Mouse (Mus musculus) NIH3T3 (cell line): ENCODE measurements around the gene Fam228b.
"Not testable (repeated sequence)": the region's sequence is repeated elsewhere in the genome, so short reads cannot be mapped to it uniquely, and the experiment has no call there.

Experiments
- DNase-seq: peaks from one replicate; pipeline ENCODE4 v3.0.0-alpha.2; 2012; ENCODE audit warnings: low read depth

The Fam228b gene

DNA sequence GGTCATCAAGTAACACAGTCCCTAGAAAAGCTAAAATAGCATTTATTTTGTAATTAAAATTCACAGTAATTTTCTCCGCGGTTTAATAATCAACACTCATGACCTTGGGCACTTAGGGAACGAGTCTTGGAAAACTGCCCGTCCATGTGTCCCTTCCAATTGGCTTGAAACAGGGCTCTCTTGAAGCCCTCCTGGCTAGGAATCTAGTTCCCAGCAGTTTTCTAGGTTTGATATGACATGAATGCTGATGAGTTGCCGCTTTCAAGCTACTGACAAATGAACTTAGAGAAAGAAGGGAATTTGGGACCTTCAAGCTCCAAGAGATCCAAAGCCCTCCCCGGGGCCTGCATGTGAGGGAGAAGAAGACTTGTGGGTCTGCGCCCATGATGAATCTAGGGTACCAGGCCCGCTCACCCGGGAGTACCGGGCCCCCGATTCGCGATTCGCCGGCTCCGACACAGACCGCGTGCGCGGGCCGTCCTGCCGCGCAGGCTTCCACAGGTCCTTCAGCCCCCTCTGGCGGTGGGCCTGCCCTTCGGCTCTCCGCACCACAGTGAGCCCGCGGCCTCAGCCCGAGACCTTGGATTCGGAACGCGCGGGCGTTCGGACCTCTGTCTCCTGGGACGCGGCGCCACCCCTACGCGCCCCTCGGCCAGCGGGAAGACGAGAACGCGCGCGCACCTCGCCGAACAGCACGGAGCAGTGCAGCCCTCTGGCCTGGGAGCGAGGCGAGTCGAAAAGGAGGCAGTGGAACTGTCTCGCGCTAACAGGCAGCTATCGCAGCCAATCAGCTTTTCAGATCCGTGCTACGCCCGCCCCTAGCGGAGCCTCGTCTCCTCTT, at the start of gene Fam228b, which contains the start of gene Pfn4:
Gene Fam228b (minus strand): TSS at position 776 of the 841 bp plus-strand sequence.
Gene Pfn4 (plus strand): TSS at position 531 of the 841 bp plus-strand sequence.
- peak; percentile 93 for DNase-seq

DNA sequence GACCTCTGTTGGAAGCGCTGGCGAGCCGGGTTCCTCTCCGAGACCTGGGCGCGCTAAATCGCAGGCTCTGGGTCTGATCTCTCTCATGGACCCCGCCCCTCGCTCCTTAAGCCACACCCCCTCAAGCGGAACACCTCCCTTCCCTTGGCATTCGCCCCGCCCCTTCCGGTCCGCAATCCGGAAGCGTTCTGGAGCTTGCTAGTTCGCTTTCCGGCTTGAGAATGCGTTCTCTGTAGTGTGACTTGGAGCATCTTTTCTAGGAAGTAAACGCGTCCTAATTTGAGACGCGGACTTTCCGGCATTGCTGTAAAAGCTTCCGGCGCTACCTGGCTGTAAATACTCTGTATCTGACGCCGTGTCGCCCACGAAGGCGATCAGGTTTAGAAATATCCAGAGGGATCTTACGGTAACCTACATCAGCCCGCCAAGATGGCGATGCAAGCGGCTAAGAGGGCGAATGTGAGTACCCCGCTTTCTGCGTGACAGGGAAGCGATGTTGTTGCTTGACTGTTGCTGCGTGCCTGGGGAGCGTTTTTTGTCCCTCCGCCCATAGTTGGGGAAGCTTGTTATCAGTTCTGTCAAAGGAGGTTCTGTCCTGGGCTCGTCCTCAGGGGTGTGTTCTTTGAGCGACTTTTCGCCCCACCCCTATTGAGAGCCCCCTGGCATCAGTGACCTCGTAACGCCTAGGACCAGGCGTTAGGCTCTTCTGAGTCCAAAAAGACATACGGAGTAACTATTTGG, 48.5 kb upstream of the Fam228b start, which contains the start of gene Sf3b6:
Gene Sf3b6 (plus strand): TSS at position 184 of the 741 bp plus-strand sequence.
- peak; percentile 99 for DNase-seq

DNA sequence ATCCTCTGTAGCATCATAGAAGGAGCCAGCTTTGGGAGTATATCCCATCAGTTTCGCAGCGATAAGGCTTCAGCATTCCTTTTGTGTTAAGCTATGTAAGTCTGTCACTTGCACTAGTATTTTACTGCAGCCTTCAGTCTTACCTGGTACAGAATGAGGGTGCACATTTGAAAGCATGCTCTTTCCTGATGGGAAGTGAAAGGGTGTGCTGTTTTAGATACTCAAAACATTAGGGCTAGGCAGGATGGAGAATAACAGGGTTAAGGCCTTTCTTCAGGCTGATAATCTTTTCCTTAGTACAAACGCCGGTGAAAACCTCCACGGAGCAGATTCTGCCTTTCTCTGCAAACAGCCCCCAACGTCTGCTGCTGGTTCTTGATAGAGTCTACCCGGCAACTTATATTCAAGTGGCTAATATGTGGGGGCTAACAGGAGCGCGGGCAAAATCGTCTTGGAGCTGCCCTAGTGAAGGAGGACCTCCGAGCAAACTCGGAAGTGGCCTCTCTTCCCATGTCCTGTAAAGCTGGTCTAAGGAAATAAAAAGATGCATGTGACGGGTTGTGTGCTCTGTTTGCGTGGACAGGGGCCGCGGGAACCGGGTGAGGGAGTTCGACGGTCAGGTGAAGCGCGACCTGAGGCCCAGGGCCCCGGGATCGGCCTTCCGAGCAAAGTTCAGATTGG, 47.8 kb upstream of the Fam228b start:
- DNase-seq = no peak

DNA sequence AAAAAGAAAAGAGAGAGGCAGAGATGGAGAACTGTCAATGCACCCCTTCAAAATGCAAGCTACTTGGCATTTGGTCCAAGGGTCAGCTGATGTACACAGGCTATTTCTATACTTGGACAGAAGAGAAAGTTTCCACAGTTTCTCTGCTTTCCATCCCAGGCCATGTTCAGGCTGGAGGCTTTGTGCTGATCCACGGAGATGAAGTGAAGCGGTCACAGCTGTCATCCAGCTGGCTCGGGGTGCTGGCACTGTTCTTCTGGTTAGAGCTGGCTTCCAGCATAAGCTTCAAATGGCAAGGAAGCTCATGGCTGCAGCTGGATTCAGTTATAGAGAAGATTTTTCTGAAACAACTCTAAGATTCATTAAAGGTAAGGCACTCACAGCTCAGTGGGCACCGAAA, 44.6 kb upstream of the Fam228b start:
- DNase-seq = peak; percentile 31

DNA sequence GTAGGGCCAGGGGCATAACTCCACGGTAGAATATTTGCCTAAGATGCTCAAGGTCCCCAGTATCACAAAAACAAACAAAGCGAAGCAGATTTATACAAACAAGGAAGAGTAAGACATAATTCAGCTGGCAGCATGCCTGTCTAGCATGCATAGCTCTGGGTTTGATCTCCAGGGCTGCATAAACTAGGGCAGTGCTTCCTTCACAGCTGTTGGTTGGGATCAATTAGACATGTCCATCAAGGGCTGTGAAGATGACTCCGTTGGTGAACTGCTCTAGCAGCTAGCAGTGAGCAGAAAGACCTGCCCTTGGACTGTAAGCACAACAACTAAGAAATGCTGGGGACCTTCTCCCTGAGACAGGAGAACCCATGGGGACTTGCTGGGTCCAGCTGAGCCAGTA, 42.6 kb upstream of the Fam228b start:
- DNase-seq = no peak

DNA sequence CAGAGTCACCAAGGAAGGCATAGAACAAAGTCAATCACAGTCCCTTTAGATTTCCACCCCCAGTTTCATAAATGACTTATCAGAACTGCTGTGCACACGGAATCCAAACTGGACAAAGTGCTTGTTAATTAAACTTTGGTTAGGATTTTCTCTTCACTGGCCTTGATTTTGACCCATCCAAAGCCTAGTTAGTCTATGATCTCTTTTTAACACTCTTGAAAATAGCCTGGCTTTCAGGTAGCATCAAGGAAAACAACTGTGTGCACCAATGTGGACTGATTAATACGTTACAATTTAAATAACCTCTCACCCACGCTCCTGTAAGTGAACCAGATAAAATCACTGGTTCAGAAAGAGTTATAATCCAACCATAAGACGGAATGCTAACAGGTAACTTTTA, 42.0 kb upstream of the Fam228b start:
- DNase-seq = no peak

DNA sequence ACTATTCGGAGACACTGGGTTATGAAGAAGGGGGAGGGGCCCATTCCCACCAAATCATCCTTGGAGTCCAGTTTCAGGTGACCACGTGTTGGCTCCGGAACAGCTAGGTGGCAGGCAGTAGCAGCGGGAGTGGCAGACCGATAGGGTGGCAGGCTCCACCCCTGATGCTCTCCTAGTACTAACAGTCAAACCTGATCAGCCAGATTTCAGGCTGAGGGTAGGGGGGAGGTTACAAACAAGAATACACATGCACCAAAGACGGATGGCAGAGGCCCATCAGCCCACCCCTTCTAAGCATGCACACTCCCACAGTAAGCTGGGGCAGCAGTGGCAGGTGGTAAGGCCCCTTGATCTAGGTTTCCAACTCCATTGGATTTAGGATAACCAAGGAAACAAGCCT, 28.4 kb upstream of the Fam228b start:
- not testable (repeated sequence) for DNase-seq

DNA sequence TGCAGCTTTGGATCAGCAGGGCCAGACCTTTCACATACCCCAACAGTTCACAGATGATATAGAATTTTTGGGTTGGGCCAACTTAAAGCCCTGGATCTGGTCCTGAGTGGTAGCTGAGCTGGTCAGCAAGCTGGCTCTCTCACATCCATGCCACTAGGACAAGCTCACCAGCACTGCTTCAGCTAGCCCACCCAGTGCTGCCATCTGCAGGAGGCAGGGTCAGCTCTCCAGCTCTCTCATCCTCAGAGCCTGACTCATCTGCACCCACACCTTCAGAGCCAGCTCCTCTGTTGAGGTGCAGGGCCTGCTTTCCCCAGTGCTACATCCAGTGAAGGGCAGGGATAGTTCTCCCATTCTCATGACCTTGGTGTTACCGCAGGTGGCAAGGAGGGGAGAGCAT, 24.7 kb upstream of the Fam228b start:
- DNase-seq = peak; percentile 54

DNA sequence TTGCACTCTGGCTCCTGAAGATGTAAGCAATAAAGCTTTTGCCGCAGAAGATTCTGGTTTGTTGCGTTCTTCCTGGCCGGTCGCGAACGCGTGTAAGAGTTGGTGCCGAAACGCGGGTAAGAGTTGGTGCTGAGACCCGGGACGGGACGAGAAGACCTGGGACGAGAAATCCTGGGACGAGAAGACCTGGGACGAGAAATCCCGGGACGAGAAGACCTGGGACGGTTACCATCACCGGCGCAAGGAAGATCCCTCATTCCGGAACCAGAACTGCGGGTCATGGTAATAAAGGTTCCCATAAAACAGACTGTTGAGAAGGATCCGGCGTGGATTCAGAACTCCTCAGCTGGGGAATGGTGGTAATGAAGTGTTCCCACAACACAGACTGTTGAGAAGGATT, 19.1 kb upstream of the Fam228b start:
- not testable (repeated sequence) for DNase-seq

DNA sequence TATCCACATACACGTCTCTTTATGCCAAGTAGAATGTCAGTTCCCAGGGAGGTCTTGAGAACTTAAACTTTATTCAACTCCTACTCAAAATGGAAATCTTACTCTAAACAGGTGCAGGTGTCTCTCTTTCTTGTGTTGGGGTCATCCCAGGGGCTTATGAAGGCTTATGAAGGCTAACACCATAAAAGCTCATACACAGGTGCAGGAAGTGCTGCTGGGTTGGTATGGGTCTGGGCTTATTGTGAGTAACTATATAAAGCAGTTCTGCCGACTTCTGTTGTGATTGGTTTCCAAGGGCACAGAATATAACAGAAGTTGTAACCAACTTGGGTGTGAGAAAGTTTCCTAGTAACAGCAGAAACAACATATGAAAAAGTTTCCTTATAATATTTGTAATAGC, 15.4 kb upstream of the Fam228b start:
- DNase-seq = no peak

DNA sequence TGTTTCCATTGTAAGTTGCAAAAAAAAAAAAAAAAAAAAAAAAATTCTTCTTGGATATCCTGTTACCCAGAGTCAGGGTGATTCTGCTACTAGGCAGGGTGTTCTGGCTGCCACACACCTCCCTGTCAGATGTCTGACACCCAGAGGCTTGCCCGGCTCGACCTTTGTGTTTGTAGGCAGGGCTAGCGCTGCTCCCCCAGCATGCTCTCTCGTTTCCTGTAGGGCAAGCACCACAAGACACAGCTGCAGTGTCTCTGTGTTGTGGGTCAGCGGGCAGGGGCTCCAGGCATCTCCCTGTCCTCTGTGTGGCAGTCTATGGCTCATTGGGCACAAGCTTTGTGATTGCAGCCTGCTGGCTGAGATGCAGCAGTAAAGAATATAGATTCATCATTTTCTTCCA, 14.5 kb upstream of the Fam228b start:
- DNase-seq = no peak

DNA sequence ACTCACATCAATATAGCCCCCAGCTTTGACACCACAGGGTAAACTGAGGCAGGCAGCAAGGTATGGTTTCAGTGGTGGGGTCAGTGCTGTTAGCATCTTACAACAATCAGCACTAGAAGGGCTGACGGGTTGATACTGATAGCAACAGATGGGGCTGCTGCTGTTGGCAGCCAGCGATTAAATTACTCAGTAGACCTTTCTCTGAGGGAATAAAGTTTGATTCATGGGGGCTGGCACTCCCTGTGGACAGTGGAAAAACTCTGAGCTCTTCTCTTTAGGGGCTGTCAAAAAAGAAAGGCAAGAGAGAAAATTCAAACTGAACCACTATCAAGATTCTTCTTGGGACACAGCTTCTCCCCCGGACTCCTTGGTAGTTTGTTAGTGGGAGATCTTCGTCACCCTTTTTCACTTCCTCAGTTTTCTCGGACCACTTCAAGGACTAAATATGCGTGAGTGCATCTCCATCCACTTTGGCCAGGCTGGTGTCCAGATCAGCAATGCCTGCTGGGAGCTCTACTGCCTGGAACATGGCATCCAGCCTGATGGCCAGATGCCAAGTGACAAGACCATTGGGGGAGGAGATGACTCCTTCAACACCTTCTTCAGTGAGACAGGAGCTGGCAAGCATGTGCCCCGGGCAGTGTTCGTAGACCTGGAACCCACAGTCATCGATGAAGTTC, 12.8 kb upstream of the Fam228b start:
- not testable (repeated sequence) for DNase-seq

DNA sequence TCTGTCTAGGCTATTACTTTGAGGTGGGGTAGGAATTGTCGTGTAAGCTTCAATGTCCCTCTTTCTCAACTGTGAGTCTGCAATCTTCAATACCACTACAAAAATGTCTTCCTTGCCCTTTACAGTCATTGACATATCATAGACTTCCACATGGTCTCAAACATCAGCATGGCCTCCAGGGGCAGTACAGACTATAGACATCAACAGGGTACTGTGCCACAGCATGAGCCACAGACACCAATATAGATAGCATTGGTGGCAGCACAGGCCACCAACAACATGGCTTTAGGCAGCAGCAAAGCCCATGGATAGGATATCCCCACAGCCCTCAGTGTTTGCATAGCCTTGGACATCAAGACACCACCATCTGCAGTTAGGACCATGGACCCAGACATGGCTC, 12.2 kb upstream of the Fam228b start:
- DNase-seq = no peak

DNA sequence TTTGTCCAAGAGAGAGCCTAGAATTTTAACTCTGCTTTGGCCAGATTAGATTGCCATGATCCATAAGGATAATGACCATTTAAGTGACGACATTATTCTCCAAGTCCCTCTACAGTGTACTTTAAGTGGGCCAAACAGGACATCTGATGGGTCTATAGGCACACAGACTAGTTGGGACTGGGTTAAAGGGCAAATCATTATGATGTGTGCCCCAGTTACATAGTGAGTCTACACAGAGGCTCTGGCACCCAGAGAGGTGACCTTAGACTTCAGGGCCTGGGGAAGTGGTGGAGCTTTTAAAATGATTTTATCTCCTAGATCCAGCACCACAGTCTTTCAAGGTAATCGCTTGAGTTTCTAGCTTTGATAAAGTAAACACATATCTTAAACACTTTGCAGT, 11.2 kb upstream of the Fam228b start:
- DNase-seq = no peak

DNA sequence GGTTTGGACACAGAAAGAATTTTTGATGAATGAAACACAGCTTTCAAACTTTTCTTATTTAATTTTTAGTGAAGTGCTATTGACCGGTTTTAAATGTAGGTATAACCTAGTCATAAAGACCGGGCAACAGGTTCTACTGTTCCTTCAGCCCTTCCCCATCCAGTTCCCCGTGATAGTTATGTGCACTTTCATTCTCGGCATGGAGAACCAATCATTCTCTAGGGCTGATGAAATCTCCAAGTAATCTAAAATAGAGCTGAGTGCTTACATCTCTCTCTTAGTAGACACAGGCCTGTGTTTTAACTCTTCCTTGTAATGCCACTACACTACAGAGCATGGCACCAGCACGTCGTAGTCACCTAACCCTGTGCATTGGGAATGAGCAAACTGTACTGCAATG, 8.7 kb upstream of the Fam228b start:
- no peak for DNase-seq

DNA sequence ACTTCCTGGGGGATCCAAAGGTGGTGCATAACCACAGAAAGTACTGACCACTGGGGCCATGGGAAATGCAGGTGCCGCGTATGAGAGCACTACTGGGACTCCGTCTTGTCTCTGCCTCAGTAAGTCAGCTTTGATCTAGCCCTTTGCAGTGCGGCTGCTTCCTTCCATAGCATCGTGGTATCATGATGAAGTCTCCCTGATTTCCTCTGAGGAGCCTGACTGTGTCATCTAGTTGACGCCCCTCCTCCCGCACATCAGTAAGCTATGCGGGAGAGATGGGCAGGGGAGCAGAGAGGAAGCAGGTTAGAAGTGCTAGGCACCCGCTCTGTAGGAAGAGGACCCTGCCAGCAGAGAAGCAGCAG, 6.5 kb upstream of the Fam228b start:
- no peak for DNase-seq

DNA sequence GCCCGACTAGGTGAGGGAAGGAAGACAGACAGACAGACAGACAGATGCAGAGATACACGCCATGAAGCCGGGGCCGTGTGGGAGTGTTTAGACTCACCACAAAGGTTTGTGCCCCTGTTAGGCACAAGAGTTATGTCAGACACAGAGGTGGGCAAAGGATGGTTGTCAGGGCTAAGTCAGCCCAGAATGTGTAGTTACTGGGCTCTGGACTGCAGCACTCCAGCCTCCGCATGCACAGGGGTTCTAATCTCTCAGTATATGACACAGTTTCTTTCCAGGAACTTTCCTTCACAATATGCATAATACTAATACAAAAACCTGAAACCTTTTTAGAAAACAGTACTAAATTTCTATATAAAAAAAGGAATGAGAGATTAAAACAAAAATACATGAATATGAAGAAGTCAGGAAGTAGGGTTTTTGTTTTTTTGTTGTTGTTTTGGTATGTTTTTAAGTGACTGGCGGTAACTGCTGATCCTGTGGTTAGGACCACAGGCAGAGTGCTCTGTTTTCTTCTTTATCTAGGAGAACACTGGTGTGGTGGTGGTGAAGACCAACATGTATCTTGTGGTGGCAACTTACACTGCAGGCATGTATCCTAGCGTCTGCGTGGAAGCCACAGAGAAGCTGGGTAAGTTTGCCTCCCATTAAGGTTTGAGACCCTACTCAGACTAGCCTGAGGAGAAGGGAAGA, 6.0 kb upstream of the Fam228b start:
- DNase-seq = no peak

DNA sequence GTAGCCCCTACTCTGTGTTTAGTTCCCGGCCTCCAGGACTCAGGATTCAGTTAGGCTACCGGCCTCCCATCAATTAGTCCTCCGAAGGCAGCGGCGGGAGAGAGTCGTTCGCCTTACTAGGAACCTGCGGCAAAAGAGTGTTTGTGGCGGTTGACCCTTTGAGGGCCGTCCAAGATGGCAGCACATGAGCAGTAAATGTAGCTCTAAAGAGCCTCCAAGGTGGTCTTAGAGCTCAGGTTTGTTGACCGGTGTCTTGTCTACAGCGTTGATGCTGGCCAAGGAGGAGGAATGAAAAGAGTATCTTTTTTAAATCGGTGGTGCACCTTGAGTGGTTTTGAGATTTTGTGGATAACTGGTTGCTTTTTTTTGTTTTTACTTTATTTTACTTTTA, 261 bp upstream of the Fam228b start:
- no peak for DNase-seq

DNA sequence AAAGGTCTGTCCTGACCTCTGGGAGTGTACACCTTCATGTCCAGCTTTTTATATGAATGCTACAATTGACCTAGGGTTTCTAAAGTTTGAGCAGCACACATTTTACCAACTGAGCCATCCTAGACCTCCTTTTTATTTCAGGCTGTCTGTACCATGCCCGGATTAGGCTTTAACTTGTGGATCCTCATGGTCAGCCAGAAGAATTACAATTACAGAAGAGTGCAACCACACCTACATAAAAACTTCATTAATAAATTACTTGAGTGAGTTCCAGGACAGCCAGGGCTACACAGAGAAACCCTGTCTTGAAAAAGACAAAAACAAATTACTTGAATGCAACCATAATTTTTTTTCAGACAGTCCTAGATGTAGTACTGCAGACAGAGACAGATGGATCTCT, 12.0 kb downstream of the Fam228b start:
- no peak for DNase-seq

DNA sequence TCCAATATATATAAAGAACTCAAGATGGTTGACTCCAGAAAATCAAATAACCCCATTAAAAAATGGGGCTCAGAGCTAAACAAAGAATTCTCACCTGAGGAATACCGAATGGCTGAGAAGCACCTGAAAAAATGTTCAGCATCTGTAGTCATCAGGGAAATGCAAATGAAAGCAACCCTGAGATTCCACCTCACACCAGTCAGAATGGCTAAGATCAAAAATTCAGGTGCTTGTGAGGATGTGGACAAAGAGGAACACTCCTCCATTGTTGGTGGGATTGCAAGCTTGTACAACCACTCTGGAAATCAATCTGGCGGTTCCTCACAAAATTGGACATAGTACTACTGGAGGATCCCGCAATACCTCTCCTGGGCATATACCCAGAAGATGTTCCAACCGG, 14.6 kb downstream of the Fam228b start:
- not testable (repeated sequence) for DNase-seq

DNA sequence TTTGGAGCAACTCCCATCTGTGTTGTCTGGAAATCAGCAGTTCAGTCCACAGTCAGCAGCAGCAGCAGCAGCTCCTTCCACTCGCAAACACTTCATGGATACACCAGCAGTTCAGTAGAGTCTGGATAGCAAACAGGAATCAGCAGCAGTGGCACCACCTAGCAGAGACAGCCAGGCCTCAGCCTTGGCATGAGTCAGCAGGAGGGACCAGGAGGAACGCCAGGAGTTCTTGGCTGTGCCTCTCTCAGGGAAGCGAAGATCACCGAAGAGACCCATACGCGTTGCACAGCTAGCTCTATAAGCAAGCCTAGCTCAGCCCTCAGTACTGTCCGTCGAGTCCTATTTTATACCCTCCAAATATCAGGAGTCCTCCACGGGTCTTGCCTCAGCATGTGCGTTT, 24.6 kb downstream of the Fam228b start:
- DNase-seq = peak; percentile 40

DNA sequence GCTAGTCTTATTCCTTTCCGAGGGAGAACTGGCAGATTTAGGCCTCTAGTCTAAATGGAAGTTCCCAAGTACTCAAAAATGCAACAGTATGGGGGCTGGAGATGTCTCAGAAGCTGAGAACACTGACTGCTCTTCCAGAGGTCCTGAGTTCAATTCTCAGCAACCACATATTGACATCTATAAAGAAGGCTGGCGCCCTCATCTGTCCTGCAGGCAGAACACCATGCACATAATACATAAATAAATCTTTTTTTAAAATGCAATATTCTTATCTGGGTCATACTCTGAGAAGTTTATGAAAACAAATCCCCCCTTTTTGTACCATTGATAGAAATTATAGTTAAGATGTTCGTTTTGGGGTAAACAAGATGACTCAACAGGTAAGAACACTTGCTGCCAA, 26.9 kb downstream of the Fam228b start:
- DNase-seq = no peak
